Mouse (Mus musculus) liver, adult 2 months (tissue): ENCODE measurements around the gene Cdh13.

ENCODE experiments used
- CTCF ChIP-seq: fragments of 200-500 bp; IDR thresholded peaks from 2 replicates; pipeline ENCODE4 v1.5.1; 2011; ENCODE audit warnings: low read depth, low read length, control low read depth
- POLR2A ChIP-seq: fragments of 200-500 bp; IDR thresholded peaks from 2 replicates; pipeline ENCODE4 v1.6.1; 2011; ENCODE audit warnings: low read length, control low read depth; ENCODE audit not compliant: insufficient read depth; ENCODE audit errors: extremely low read depth

GRCm38 (mm10) chr8:118283600-118284111 is at the start of gene Cdh13:
- TF ChIP-seq POLR2A (no peak), CTCF (no peak)
